Mouse (Mus musculus) ovary, postnatal 36 days (tissue): ENCODE measurements at regions not wholly inside any gene's neighbourhood (a gene's known extent, or its start where the extent isn't known, plus 50 kb on each side); places are given as distances from the start of the nearest gene placed in this dataset.

Experiments used
- DNase-seq: peaks from one replicate; pipeline ENCODE4 v3.0.0; 2022; ENCODE audit warnings: low spot score, mixed read lengths

DNA sequence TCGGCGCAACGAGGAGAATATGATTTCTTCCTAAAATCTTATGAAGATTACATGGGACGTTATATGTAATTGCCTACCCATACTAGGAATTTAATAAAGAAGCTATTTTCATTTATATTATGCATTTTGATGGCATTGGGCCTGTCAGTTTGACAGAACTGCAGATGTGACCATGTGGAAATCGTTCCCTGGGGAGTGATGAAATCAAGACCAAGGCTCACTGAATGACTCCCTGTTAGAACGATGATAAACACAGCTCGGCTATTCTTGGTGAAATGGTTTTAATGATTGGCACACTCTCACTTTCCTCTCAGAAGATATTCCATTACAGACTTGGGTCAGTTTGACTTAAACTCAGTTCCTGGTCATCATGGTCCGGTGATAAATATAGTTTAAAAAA lies 246.4 kb downstream of the Btg1 start:
- no peak for DNase-seq

GRCm38 (mm10) chr10:96866468-96866867 lies 249.7 kb downstream of the Btg1 start:
- no peak for DNase-seq

GRCm38 (mm10) chr10:96871559-96872160 lies 254.9 kb downstream of the Btg1 start:
- no peak for DNase-seq

DNA sequence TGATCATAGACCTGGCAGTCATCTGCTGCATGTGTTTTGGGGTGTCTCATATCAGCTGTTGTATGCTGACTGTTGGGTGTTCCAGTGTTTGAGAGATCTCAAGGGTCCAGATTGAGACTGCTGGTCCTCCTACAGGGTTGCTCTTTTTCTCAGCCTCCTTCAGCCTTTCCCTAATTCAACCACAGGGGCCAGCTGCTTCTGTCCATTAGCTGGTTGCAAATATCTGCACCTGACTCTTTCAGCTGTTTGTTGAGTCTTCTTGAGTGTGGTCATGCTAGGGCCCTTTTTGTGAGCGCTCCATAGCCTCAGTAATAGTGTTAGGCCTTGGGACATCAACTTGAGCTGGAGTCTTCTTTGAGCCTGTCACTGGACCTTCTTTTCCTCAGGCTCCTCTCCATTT lies 257.8 kb downstream of the Btg1 start:
- DNase-seq: no peak

DNA sequence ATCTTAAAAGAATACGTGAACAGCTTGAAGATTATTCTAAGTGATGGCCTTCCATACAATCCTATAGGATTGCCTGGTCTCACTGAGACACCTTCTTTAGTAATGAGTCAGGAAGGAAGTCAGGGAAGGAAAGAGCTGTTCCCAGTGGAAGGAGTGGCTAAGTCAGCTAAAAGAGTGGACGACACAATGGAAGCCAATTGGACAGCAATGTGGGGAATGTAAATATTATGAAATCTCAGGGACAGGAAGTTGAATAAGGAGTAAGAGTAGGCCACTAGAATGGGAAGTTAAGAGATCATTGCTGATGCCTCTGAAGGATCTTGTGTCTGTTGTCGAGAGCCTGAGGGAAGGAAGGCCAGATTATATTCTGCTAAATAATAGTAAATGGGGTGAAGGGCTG lies 258.9 kb downstream of the Btg1 start:
- DNase-seq: no peak

DNA sequence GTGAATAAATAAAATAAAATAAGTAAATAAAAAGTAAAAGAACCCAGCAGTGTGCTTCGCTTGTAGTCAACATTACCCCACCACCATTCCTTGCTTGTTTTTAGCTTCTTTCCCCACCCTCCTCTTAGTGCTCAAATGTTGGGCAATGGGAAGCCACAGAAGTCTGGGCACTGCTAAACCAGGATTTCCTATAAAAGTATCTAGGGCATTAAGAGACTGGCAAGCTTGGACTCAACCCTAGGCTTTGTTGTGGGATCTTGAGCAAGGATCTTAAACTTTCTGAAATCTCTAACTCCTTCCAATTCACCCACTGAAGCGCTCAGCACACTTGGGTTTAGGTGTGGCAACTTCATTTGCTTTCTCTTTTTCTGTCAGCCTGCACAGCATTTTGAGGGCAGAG lies 262.6 kb downstream of the Btg1 start:
- no peak for DNase-seq

- DNase-seq: no peak
These were observed 264.0 kb downstream of the Btg1 start for GRCm38 (mm10) chr10:96880771-96881170.

- no peak for DNase-seq
These were observed 264.4 kb downstream of the Btg1 start for GRCm38 (mm10) chr10:96881212-96881611.

DNA sequence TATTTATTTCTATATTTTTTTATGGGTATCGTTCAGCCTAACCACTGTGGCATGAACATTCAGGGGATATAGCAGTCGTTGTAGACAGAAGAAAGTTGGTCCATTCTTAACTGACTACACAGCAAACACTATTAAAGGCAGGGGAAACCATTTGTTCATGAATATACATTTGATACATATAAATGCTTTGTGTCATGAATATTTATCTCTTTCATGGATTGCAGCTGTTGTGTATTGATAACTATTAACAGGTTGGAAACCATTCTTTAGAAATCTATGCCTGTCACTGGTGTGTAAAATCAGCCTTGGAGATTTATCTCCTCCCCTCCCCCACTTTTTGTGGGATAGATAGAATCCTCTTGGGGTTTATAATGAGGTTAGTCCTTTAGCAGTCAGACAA lies 264.9 kb downstream of the Btg1 start:
- DNase-seq: no peak

- no peak for DNase-seq
These were observed 284.3 kb downstream of the Btg1 start for GRCm38 (mm10) chr10:96901150-96901549.

DNA sequence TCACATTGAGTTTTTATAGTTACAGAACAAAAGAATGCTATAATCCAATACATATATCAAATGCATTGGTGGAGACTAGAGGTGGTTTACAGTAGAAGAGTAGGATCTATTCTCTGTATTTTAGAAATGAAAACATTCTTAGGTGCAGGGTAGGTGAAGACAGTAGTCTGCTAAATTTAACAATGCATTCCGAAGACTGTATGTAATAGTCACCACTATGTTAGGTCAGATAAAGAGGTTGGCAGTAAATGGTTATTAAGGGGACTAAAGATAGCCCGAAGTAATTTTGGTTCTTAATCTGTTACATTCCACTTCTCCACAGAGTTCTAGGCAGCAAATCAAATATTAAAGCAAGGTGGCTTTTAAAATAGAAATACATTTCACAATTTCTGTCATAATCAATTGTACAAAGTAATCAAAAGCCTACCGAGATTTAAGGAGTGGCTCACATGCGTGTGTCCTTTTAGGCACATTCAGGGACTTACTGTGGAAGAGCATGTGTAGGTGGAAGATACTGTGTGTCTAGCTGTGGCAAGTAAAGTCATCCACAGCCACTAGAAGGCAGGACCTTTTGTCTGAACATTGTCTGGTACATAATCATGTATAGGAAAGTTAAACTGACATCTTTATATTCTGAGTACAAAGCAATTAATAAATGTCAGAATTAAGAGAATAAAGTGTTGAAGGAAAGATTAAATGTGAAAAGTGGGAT lies 288.4 kb downstream of the Btg1 start:
- no peak for DNase-seq

DNA sequence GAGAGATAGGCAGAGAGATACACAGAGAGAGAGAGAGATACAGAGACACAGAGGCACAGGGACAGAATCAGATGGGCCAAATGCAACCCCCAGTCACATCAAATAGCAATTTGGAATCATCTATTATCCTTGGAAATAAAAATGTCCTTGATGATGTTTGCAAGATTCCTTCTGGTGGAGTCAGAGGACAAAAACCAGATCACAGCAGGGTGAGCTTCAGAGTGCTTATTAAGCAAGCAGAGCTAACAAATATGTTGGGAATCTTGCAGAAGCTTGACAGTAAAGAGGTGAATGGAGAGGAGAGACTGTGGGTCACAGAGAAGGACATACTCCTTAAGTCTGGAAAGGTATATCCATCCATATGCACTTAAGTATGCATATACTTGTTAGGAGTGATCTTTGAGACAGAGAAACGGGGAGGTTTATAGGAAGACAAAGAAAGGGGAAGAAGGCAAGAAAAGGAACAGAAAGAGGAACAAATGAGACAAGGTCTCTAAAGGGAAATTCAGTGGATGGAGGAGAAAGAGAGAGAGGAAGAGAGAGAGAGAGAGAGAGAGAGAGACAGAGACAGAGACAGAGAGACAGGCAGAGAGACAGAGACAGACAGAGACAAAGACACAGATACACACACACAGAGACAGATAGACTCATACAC lies 293.0 kb downstream of the Btg1 start:
- no peak for DNase-seq

GRCm38 (mm10) chr10:96921181-96921580 lies 304.4 kb downstream of the Btg1 start:
- DNase-seq: no peak

DNA sequence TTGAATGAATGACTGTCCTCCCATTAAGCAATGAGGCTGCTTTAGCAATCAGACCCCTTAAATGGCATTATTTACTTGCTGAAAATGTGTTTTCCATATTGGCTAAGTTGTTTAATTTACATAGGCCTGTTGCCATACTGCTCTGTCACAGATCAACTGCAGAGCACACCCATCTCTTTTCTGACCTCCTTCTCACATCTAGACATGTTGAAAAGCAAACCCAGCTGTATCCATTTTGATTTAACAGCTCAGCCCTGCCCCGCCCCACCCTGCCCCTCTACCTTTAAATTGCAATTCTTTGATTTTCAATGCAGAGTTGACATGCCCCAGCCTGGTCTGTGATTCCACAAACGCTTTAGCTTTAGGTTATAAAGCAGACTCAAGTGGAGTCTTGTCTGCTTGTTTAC lies 307.5 kb downstream of the Btg1 start:
- no peak for DNase-seq

DNA sequence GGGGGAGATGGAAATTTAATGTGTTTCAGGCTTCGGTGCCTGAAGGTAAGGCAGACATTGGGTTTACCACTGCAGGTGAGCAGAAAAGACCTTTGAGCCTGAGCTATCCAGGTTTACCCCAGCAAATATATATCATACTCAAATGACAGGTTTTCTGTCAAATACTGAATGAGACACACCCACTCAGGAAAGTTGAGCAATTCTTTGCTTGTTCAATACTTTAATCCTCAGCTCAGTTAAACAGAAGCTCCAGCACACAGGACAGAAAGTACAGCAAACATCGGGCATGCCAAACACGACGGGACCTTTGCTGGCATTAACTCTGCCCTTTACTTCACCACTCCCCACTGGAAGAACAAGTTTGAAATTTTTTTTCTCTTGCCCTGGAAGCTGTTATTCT lies 307.9 kb downstream of the Btg1 start:
- DNase-seq: no peak

GRCm38 (mm10) chr10:96925771-96926170 lies 309.0 kb downstream of the Btg1 start:
- no peak for DNase-seq

- DNase-seq: peak; percentile 43
These were observed 317.9 kb downstream of the Btg1 start for GRCm38 (mm10) chr10:96934661-96935060.

GRCm38 (mm10) chr10:96940887-96941518 lies 324.2 kb downstream of the Btg1 start:
- no peak for DNase-seq

GRCm38 (mm10) chr10:96944229-96944628 lies 327.4 kb downstream of the Btg1 start:
- DNase-seq: no peak

DNA sequence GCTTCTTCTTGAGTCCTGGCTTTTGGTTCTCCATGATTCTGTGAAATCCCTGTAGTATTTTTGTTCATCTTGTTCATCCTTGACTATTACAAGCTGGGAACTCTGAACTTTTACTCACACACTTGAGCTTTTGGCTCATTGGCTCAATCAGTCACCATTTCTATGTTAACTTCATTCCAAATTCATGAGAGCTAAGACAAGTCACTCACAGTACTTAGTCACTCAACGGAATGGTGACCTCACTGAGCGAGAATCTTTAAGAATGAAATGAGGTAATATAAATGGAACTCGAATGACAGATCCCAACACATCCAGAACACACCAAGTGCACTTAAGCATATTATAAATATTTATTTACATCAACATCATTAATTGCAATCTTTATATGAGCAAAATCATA lies 331.2 kb downstream of the Btg1 start:
- DNase-seq: no peak

DNA sequence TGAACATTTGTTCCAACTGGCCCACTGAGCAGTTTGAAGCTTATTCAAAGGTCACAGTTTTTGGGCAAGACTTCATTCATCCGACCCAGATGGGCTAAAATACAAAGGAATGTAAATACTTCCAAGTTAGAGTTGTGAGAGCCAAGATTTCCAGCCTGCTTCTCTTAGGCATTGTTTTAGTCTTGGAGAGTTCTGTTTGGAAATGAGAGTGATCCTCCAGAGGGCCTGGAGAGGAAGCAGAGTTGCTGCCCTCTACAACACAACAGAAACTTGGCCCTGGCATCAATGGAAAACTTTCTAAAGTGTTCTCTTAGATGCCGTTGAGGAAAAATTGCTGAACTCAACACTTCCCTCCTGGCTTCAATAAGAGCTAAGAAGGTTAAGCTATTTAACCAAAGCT lies 332.1 kb downstream of the Btg1 start:
- no peak for DNase-seq

GRCm38 (mm10) chr10:96955036-96955775 lies 338.4 kb downstream of the Btg1 start:
- DNase-seq: no peak
